Mouse (Mus musculus) midbrain, embryonic 15.5 days (tissue): ENCODE measurements around the gene Fam171a2. TPM values are rescaled to one million over a fixed set of nuclear protein-coding genes. Genes with fewer than 3 reads are reported as not detected.

Experiments
- ATAC-seq: fragments of 200-750 bp; cut with Nextera tagmentation; replicated peaks from 2 replicates; pipeline ENCODE4 v1.8.0; 2017; ENCODE audit warnings: moderate TSS enrichment
- H3K27ac ChIP-seq: fragments of 300-500 bp; sonication (generic); 2 replicates; pipeline ENCODE4 v1.5.1; 2015; ENCODE audit warnings: mild to moderate bottlenecking, inconsistent platforms
- H3K27me3 ChIP-seq: fragments of 300-500 bp; sonication (generic); replicated peaks from 2 replicates; pipeline ENCODE4 v1.6.1; 2015; ENCODE audit warnings: inconsistent platforms
- H3K36me3 ChIP-seq: fragments of 300-500 bp; sonication (generic); replicated peaks from 2 replicates; pipeline ENCODE4 v1.6.1; 2015; ENCODE audit warnings: inconsistent platforms
- H3K4me1 ChIP-seq: fragments of 300-500 bp; sonication (generic); 2 replicates; pipeline ENCODE4 v1.6.1; 2015; ENCODE audit warnings: inconsistent platforms
- H3K4me2 ChIP-seq: fragments of 300-500 bp; sonication (generic); 2 replicates; pipeline ENCODE4 v1.6.1; 2015; ENCODE audit warnings: inconsistent platforms, mild to moderate bottlenecking, moderate library complexity
- H3K4me3 ChIP-seq: fragments of 300-500 bp; sonication (generic); 2 replicates; pipeline ENCODE4 v1.5.1; 2015; ENCODE audit warnings: mild to moderate bottlenecking, inconsistent platforms
- H3K9ac ChIP-seq: fragments of 300-500 bp; sonication (generic); 2 replicates; pipeline ENCODE4 v1.6.1; 2015; ENCODE audit warnings: mild to moderate bottlenecking, inconsistent platforms
- H3K9me3 ChIP-seq: fragments of 300-500 bp; sonication (generic); 2 replicates; pipeline ENCODE4 v1.6.1; 2016; ENCODE audit warnings: inconsistent platforms
- WGBS: fragments of 180-500 bp; shearing (Covaris S2); methylation state at CpG from one replicate; pipeline ENCODE4 v1.1.7; 2015; ENCODE audit warnings: mixed read lengths; 5-methylcytosine and 5-hydroxymethylcytosine counted together
- polyA plus RNA-seq: library from polyadenylated mRNA; unstranded; fragments of >200 nt; fragmentation: Nextera tagmentation; extraction: Ambion mirVana; gene quantifications from 2 replicates; pipeline ENCODE4 v1.2.1, GENCODE M21; 2015

Fam171a2 gene
- polyA plus RNA-seq, 1 experiment from 2014 or later: 28.7 TPM

DNA sequence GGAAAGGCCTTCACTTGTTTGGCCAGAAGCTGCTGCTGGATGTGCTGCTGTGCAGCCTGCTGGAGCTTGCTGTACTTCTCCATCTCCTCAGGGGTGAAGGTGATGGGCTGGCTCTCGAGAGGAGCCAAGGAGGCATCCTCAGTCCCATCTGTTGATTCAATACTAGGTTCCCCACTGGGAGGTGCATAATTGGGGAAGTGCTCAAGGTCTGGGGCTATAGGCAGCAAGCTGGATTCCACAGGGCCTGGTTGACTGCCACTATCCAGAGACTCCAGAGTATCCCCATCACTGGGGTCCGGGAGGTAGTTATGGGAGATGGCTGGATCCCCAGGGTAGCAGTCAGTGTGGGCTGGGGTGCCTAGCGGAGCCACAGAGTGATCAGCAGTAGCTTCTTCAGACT is 31.2 kb upstream of the Fam171a2 start:
- Histone ChIP-seq H3K36me3 (peaks cover 43% of the 10 kb centered on the region), H3K9me3 (no peaks in the 10 kb centered on the region), H3K27me3 (no peaks in the 10 kb centered on the region), H3K4me3 (no peak overlapping the region), H3K27ac (no peak overlapping the region), H3K4me2 (no peak overlapping the region), H3K4me1 (no peaks in the 10 kb centered on the region), H3K9ac (no peak overlapping the region)
- ATAC-seq: no peak
- WGBS: 79% methylated on average over 3 of the region's 3 CpGs

DNA sequence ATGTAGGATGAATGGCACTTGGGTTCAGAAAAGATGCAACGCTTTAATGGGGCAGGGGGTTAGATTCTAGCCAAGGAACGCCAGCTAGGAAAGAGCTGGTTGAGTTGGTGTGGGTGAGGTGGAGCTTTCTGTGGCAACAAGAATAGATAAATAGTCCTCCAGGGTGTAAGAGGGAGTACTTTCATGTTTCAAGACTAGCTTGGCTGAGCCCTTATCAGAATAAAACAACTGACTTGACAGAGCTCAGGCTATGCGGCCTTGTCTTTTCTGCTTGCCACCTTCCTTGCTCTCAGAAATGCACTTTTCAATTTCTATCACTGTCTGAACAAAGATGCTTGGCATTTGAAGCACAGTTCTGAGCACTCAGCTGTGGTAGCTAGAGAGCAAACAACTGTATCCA is 27.5 kb upstream of the Fam171a2 start:
- WGBS: 97% methylated on average over 3 of the region's 3 CpGs
- H3K4me2 ChIP-seq: no peak overlapping the region
- H3K36me3 ChIP-seq: peaks cover 18% of the 10 kb centered on the region
- no peak overlapping the region for H3K4me3 ChIP-seq
- H3K27me3 ChIP-seq: no peaks in the 10 kb centered on the region
- no peaks in the 10 kb centered on the region for H3K9me3 ChIP-seq
- no peaks in the 10 kb centered on the region for H3K4me1 ChIP-seq
- H3K27ac ChIP-seq: no peak overlapping the region
- no peak for ATAC-seq
- H3K9ac ChIP-seq: no peak overlapping the region

- no peaks in the 10 kb centered on the region; the same call in 1 of the 2 replicates for H3K36me3 ChIP-seq
- H3K4me3 ChIP-seq: no peak within 1 kb of the TSS
- WGBS: 75% methylated on average over 11 of the region's 11 CpGs
- H3K27me3 ChIP-seq: no peaks in the 10 kb centered on the region
- no peak within 1 kb of the TSS for H3K9ac ChIP-seq
- peaks cover 21% of the 10 kb centered on the region for H3K4me1 ChIP-seq
- H3K4me2 ChIP-seq: no peak within 1 kb of the TSS
- no peak for ATAC-seq
- no peaks in the 10 kb centered on the region for H3K9me3 ChIP-seq
- no peak within 1 kb of the TSS for H3K27ac ChIP-seq
These were observed 22.3 kb upstream of the Fam171a2 start, which contains the start of gene Itga2b for GRCm38 (mm10) chr11:102469648-102470357. Itga2b (minus strand) TSS chr11:102470122.

DNA sequence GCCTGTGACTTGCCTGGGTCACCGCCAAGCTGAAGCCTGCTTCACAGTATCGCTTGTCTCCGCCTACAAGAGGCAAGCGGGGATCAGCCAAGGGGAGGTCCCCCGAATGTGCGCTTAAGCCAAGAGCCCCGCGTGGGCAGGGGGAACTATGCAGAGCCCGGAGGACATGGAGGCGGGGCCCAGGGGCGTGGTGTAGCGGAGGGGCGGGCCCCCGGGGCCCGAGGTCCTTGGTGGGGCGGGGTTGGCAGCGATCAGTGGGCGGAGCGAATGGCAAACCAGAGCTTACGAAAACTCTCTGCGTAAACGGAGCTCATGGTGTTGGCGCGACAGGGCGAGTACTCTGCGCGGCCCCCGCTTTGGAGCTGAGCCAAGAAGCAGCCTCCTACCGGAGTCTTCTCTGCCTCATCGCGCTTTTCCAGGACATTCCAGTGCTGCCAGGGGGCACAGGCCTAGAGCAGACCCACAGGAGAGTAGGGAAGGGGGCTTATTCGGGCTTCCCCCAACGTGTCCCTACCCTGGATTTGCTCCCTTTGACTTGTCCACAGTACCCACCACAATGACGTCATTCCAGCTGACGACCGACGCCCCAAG is 19.7 kb upstream of the Fam171a2 start:
- Histone ChIP-seq H3K4me3 (peak overlapping the region; percentile 45), H3K9ac (peak overlapping the region; percentile 53), H3K36me3 (no peaks in the 10 kb centered on the region), H3K27ac (peak overlapping the region; percentile 60; the same call in 1 of the 2 replicates), H3K4me1 (peaks cover 21% of the 10 kb centered on the region), H3K4me2 (peak overlapping the region; percentile 95), H3K27me3 (no peaks in the 10 kb centered on the region), H3K9me3 (no peaks in the 10 kb centered on the region)
- WGBS: under 1% methylated on average over 37 of the region's 37 CpGs
- peak; percentile 88 for ATAC-seq

- no peak overlapping the region for H3K4me3 ChIP-seq
- 10% methylated on average over 26 of the region's 26 CpGs for WGBS
- ATAC-seq: no peak
- no peaks in the 10 kb centered on the region for H3K9me3 ChIP-seq
- H3K36me3 ChIP-seq: no peaks in the 10 kb centered on the region
- peaks cover 21% of the 10 kb centered on the region for H3K4me1 ChIP-seq
- peak overlapping the region; percentile 10; the same call in 1 of the 2 replicates for H3K4me2 ChIP-seq
- no peak overlapping the region for H3K27ac ChIP-seq
- H3K27me3 ChIP-seq: no peaks in the 10 kb centered on the region
- no peak overlapping the region for H3K9ac ChIP-seq
These were observed 18.4 kb upstream of the Fam171a2 start for GRCm38 (mm10) chr11:102465713-102466436.

DNA sequence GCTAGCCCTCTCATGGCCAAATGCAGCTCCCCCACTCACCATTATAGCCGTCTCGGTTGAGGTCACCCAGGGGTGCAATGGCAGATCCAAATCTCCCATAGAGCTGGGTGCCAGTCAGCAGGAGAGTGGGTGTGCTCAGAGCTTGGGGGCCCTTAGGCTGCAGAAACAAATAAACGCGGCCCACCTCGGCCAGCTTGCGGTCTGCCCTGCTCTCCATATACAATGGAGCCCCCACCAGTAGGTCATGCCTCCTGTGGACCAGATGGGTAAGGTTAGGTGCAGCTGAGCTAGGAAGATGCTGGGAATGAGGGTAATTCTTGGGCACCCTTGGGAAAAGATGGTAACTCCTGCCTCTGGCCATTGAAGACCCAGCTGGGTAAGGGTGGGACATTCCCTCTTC is 17.4 kb upstream of the Fam171a2 start:
- Histone ChIP-seq H3K27me3 (no peaks in the 10 kb centered on the region), H3K9me3 (no peaks in the 10 kb centered on the region), H3K9ac (no peak overlapping the region), H3K4me3 (no peak overlapping the region), H3K4me1 (peaks cover 21% of the 10 kb centered on the region), H3K4me2 (no peak overlapping the region), H3K36me3 (no peaks in the 10 kb centered on the region), H3K27ac (no peak overlapping the region)
- ATAC-seq: no peak
- WGBS: 94% methylated on average over 6 of the region's 6 CpGs

DNA sequence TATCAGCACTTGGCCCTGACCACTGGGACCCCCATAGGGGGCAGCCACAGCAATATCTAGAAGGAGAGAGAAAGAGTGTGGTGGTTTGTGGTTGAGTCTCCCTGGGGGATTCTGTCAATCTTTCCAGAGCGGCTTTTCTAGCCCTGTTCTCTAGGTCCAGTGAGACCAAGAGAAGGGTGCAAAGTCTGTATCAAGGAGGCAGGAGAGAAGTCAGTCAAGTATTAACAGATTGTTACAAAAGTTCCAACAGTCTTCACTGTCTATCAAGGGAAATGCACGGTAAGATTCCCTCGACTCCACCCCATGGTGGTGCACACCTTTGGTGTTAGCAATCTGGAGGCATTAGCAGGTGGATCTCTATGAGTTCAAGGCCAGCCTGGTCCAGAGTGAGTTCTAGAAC is 14.3 kb upstream of the Fam171a2 start:
- Histone ChIP-seq H3K4me2 (no peak overlapping the region), H3K27ac (no peak overlapping the region), H3K4me1 (peaks cover 10% of the 10 kb centered on the region), H3K27me3 (peaks cover 7% of the 10 kb centered on the region; the same call in 1 of the 2 replicates), H3K4me3 (no peak overlapping the region), H3K9ac (no peak overlapping the region), H3K36me3 (no peaks in the 10 kb centered on the region), H3K9me3 (no peaks in the 10 kb centered on the region)
- WGBS: 92% methylated on average over 3 of the region's 3 CpGs
- no peak for ATAC-seq

GRCm38 (mm10) chr11:102460541-102460940 is 13.1 kb upstream of the Fam171a2 start:
- peaks cover 9% of the 10 kb centered on the region for H3K4me1 ChIP-seq
- no peak overlapping the region for H3K9ac ChIP-seq
- no peaks in the 10 kb centered on the region for H3K9me3 ChIP-seq
- no peak for ATAC-seq
- no peaks in the 10 kb centered on the region for H3K36me3 ChIP-seq
- H3K27me3 ChIP-seq: peaks cover 8% of the 10 kb centered on the region; the same call in 1 of the 2 replicates
- H3K4me2 ChIP-seq: no peak overlapping the region
- no peak overlapping the region for H3K4me3 ChIP-seq
- WGBS: 60% methylated on average over 16 of the region's 16 CpGs
- no peak overlapping the region for H3K27ac ChIP-seq

GRCm38 (mm10) chr11:102455740-102456396 is 8.4 kb upstream of the Fam171a2 start:
- Histone ChIP-seq H3K4me3 (peak overlapping the region; percentile 48), H3K9ac (peak overlapping the region; percentile 51), H3K4me1 (peaks cover 16% of the 10 kb centered on the region), H3K27ac (peak overlapping the region; percentile 59), H3K27me3 (peaks cover 12% of the 10 kb centered on the region; the same call in 1 of the 2 replicates), H3K4me2 (peak overlapping the region; percentile 71), H3K9me3 (no peaks in the 10 kb centered on the region), H3K36me3 (no peaks in the 10 kb centered on the region)
- under 1% methylated on average over 35 of the region's 40 CpGs for WGBS
- ATAC-seq: peak; percentile 92

DNA sequence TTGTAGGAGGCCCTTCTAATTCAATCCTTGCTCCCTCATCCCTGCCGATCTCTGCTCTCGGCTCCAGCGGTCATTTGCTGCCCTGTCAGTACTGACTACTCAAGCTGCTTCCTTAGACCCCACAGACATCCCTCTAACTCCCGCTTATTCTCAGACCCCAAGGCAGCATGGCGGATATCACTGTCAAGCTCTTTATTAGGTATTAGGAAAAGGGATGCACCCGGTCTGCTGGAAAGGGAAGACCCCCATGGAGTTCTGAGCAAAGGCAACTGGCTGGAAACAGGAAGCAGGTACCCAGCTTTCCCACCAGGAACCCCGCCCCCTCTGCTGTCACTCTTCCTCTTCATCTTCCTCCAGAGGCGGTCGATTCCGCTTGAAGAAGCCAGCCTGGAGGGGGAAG is 5.6 kb upstream of the Fam171a2 start:
- peaks cover 23% of the 10 kb centered on the region for H3K4me1 ChIP-seq
- no peak for ATAC-seq
- 18% methylated on average over 10 of the region's 10 CpGs for WGBS
- no peaks in the 10 kb centered on the region for H3K36me3 ChIP-seq
- H3K27me3 ChIP-seq: peaks cover 12% of the 10 kb centered on the region; the same call in 1 of the 2 replicates
- no peak overlapping the region for H3K27ac ChIP-seq
- H3K9ac ChIP-seq: no peak overlapping the region
- no peaks in the 10 kb centered on the region for H3K9me3 ChIP-seq
- no peak overlapping the region for H3K4me2 ChIP-seq
- H3K4me3 ChIP-seq: no peak overlapping the region

GRCm38 (mm10) chr11:102449043-102450008 is 1.8 kb upstream of the Fam171a2 start:
- peaks cover 35% of the 10 kb centered on the region for H3K4me1 ChIP-seq
- no peak overlapping the region for H3K4me3 ChIP-seq
- H3K27ac ChIP-seq: no peak overlapping the region
- H3K9me3 ChIP-seq: no peaks in the 10 kb centered on the region
- ATAC-seq: no peak
- no peaks in the 10 kb centered on the region for H3K36me3 ChIP-seq
- no peak overlapping the region for H3K4me2 ChIP-seq
- no peak overlapping the region for H3K9ac ChIP-seq
- H3K27me3 ChIP-seq: peaks cover 4% of the 10 kb centered on the region; the same call in 1 of the 2 replicates
- WGBS: 42% methylated on average over 17 of the region's 17 CpGs
